Mouse (Mus musculus): ENCODE results near the gene Hoxd12.

Hoxd12 gene

GRCm38 (mm10) chr2:74681594-74682531 lies 7.0 kb downstream of the Hoxd12 start:
- no peak for DNase-seq (ENCODE audit: low spot score in 2 of 2)

- DNase-seq (ENCODE audit: low spot score in 2 of 2): no peak
These were observed 8.0 kb downstream of the Hoxd12 start for GRCm38 (mm10) chr2:74682796-74683195.

GRCm38 (mm10) chr2:74683471-74683951 lies 8.7 kb downstream of the Hoxd12 start:
- DNase-seq (ENCODE audit: low spot score in 2 of 2): no peak

GRCm38 (mm10) chr2:74684106-74684505 lies 9.3 kb downstream of the Hoxd12 start:
- DNase-seq (ENCODE audit: low spot score in 2 of 2): no peak

- no peak for DNase-seq (ENCODE audit: low spot score in 2 of 2)
These were observed 10.3 kb downstream of the Hoxd12 start for GRCm38 (mm10) chr2:74685059-74685603.

GRCm38 (mm10) chr2:74686301-74686987 lies 11.6 kb downstream of the Hoxd12 start:
- peak in 1 of 2 experiments; percentile 47 for DNase-seq (ENCODE audit: low spot score in 2 of 2)

GRCm38 (mm10) chr2:74686988-74687697 lies 12.3 kb downstream of the Hoxd12 start:
- no peak for DNase-seq (ENCODE audit: low spot score in 2 of 2)

GRCm38 (mm10) chr2:74687698-74688555 lies 13.1 kb downstream of the Hoxd12 start:
- DNase-seq (ENCODE audit: low spot score in 2 of 2): no peak

GRCm38 (mm10) chr2:74688795-74689573 lies 14.2 kb downstream of the Hoxd12 start:
- DNase-seq (ENCODE audit: low spot score in 2 of 2): no peak

- no peak for DNase-seq (ENCODE audit: low spot score in 2 of 2)
These were observed 14.9 kb downstream of the Hoxd12 start for GRCm38 (mm10) chr2:74689574-74690337.

- no peak for DNase-seq (ENCODE audit: low spot score in 2 of 2)
These were observed 15.5 kb downstream of the Hoxd12 start for GRCm38 (mm10) chr2:74690338-74690716.

GRCm38 (mm10) chr2:74691022-74691951 lies 16.5 kb downstream of the Hoxd12 start, which contains the start of gene Hoxd10:
Gene Hoxd10 (plus strand): TSS chr2:74691924.
- no peak for DNase-seq (ENCODE audit: low spot score in 2 of 2)

- DNase-seq (ENCODE audit: low spot score in 2 of 2): no peak
These were observed 17.4 kb downstream of the Hoxd12 start for GRCm38 (mm10) chr2:74691995-74692807.

- no peak for DNase-seq (ENCODE audit: low spot score in 2 of 2)
These were observed 18.1 kb downstream of the Hoxd12 start for GRCm38 (mm10) chr2:74692808-74693431.

- DNase-seq (ENCODE audit: low spot score in 2 of 2): no peak
These were observed 18.6 kb downstream of the Hoxd12 start for GRCm38 (mm10) chr2:74693432-74693827.

GRCm38 (mm10) chr2:74694066-74694465 lies 19.3 kb downstream of the Hoxd12 start:
- DNase-seq (ENCODE audit: low spot score in 2 of 2): no peak

- DNase-seq (ENCODE audit: low spot score in 2 of 2): no peak
These were observed 20.6 kb downstream of the Hoxd12 start for GRCm38 (mm10) chr2:74695383-74695782.

Data from heart, adult 9 months (tissue).